Mouse (Mus musculus) limb, embryonic 12.5 days (tissue): ENCODE measurements around the gene Lrrc56. TPM values are rescaled to one million over a fixed set of nuclear protein-coding genes. Genes with fewer than 3 reads are reported as not detected.
A peak's percentile ranks its signal among the peaks of the same experiment; 100 is the strongest.

ENCODE experiments used
- ATAC-seq: fragments of 200-750 bp; cut with Nextera tagmentation; 2 replicates; pipeline ENCODE4 v1.8.0; 2017; ENCODE audit warnings: low read depth, moderate TSS enrichment; ENCODE audit not compliant: insufficient number of reproducible peaks, insufficient read depth, low FRiP score, low TSS enrichment
- H3K27ac ChIP-seq: fragments of 300-500 bp; sonication (generic); 2 replicates; pipeline ENCODE4 v1.5.1; 2016; ENCODE audit warnings: mild to moderate bottlenecking, moderate library complexity
- H3K27me3 ChIP-seq: fragments of 300-500 bp; sonication (generic); 2 replicates; pipeline ENCODE4 v1.6.1; 2016; ENCODE audit warnings: mild to moderate bottlenecking, moderate library complexity
- H3K36me3 ChIP-seq: fragments of 300-500 bp; sonication (generic); 2 replicates; pipeline ENCODE4 v1.6.1; 2016; ENCODE audit warnings: mild to moderate bottlenecking, moderate library complexity
- H3K4me1 ChIP-seq: fragments of 300-500 bp; sonication (generic); replicated peaks from 2 replicates; pipeline ENCODE4 v1.6.1; 2016
- H3K4me2 ChIP-seq: fragments of 300-500 bp; sonication (generic); 2 replicates; pipeline ENCODE4 v1.6.1; 2016; ENCODE audit warnings: mild to moderate bottlenecking, moderate library complexity
- H3K4me3 ChIP-seq: fragments of 300-500 bp; sonication (generic); replicated peaks from 2 replicates; pipeline ENCODE4 v1.5.1; 2016; ENCODE audit warnings: mild to moderate bottlenecking
- H3K9ac ChIP-seq: fragments of 300-500 bp; sonication (generic); replicated peaks from 2 replicates; pipeline ENCODE4 v1.6.1; 2016; ENCODE audit warnings: mild to moderate bottlenecking, moderate library complexity
- H3K9me3 ChIP-seq: fragments of 300-500 bp; sonication (generic); 2 replicates; pipeline ENCODE4 v1.6.1; 2016; ENCODE audit warnings: mild to moderate bottlenecking, moderate library complexity
- WGBS: fragments of 180-500 bp; shearing (Covaris S2); methylation state at CpG from one replicate; pipeline ENCODE4 v1.1.7; 2016; 5-methylcytosine and 5-hydroxymethylcytosine counted together
- polyA plus RNA-seq: library from polyadenylated mRNA; unstranded; fragments of >200 nt; fragmentation: Nextera tagmentation; extraction: Ambion mirVana; gene quantifications from 2 replicates; pipeline ENCODE4 v1.2.1, GENCODE M21; 2016

Lrrc56 gene
- polyA plus RNA-seq = 17.0 and 19.0 TPM in 2 replicates

- Histone ChIP-seq H3K4me1 (peaks cover 20% of the 10 kb centered on the region), H3K36me3 (peaks cover 48% of the 10 kb centered on the region), H3K4me3 (peak within 1 kb of the TSS; percentile 92), H3K4me2 (peak within 1 kb of the TSS; percentile 97), H3K9me3 (no peaks in the 10 kb centered on the region), H3K27ac (peak within 1 kb of the TSS; percentile 85), H3K27me3 (no peaks in the 10 kb centered on the region), H3K9ac (peak within 1 kb of the TSS; percentile 93)
- under 1% methylated on average over 37 of the region's 39 CpGs for WGBS
- ATAC-seq = peak; percentile 90
These were observed at the start of gene Lrrc56, which contains the start of gene Hras for GRCm38 (mm10) chr7:141193948-141194347. TSS of gene Lrrc56 (plus strand) at chr7:141194157. TSS of gene Hras (minus strand) at chr7:141194005.

GRCm38 (mm10) chr7:141144650-141145049 lies 49.3 kb upstream of the Lrrc56 start:
- peaks cover 78% of the 10 kb centered on the region for H3K36me3 ChIP-seq
- H3K27me3 ChIP-seq = no peaks in the 10 kb centered on the region
- WGBS = 88% methylated on average over 3 of the region's 3 CpGs
- ATAC-seq = no peak
- no peaks in the 10 kb centered on the region for H3K4me1 ChIP-seq
- no peak overlapping the region for H3K4me3 ChIP-seq
- no peak overlapping the region for H3K4me2 ChIP-seq
- H3K9ac ChIP-seq = no peak overlapping the region
- H3K9me3 ChIP-seq = no peaks in the 10 kb centered on the region
- no peak overlapping the region for H3K27ac ChIP-seq

DNA sequence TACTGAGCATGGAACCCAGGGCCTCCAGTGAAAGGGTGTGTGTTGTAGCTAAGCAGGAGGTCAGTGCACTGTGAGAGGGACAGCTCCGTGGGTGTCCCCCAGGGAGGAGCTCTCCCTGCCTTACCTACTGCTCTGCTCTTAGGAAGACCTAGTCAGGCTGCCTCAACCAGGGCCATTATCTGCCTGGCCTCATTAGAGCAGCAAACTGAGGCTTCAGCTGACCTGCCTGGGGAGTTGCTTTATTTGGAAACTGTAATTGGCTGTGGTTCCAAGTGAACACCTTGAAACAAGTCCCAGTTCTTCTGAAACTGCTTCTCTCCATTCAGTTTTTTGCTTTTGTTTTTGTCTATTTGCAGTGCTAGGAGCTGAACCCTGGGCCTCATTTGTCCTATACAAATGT lies 48.6 kb upstream of the Lrrc56 start:
- no peaks in the 10 kb centered on the region for H3K4me1 ChIP-seq
- no peak overlapping the region for H3K4me2 ChIP-seq
- H3K27me3 ChIP-seq = no peaks in the 10 kb centered on the region
- no peaks in the 10 kb centered on the region for H3K9me3 ChIP-seq
- H3K36me3 ChIP-seq = peaks cover 76% of the 10 kb centered on the region
- WGBS = 70% methylated on average over 1 of the region's 1 CpGs
- H3K27ac ChIP-seq = no peak overlapping the region
- no peak for ATAC-seq
- H3K9ac ChIP-seq = no peak overlapping the region
- H3K4me3 ChIP-seq = no peak overlapping the region

DNA sequence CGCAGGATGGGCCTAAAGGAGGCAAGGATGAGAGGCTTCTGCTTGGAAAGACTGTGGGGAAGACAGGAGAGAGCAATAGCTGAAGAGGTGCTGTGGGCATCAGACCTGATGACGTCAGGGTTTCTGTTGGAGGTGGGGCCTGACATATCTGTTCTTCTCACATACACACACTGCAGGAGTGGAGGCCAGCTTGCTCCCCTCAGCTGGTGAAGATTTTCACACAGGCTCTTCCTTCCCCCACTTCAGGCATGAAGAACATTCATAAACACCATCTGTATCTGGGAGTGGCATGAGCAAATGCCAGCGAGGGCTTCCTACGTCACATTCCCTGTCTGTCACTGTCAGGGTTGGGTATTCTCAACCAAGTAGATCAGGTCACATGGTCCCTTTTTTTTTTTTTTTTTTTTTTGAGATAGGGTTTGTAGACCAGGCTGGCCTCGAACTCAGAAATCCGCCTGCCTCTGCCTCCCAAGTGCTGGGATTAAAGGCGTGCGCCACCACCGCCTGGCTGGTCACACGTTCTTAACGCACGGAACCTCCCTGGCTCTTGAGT lies 47.8 kb upstream of the Lrrc56 start:
- Histone ChIP-seq H3K4me1 (no peaks in the 10 kb centered on the region), H3K36me3 (peaks cover 79% of the 10 kb centered on the region), H3K27me3 (no peaks in the 10 kb centered on the region), H3K9me3 (no peaks in the 10 kb centered on the region), H3K4me3 (no peak overlapping the region), H3K27ac (no peak overlapping the region), H3K4me2 (no peak overlapping the region), H3K9ac (no peak overlapping the region)
- WGBS = 95% methylated on average over 12 of the region's 12 CpGs
- no peak for ATAC-seq

GRCm38 (mm10) chr7:141147044-141147443 lies 46.9 kb upstream of the Lrrc56 start:
- Histone ChIP-seq H3K4me1 (no peaks in the 10 kb centered on the region), H3K27ac (no peak overlapping the region), H3K27me3 (no peaks in the 10 kb centered on the region), H3K9me3 (no peaks in the 10 kb centered on the region), H3K4me3 (no peak overlapping the region), H3K36me3 (peaks cover 85% of the 10 kb centered on the region), H3K4me2 (no peak overlapping the region), H3K9ac (no peak overlapping the region)
- ATAC-seq = no peak
- 85% methylated on average over 6 of the region's 6 CpGs for WGBS

DNA sequence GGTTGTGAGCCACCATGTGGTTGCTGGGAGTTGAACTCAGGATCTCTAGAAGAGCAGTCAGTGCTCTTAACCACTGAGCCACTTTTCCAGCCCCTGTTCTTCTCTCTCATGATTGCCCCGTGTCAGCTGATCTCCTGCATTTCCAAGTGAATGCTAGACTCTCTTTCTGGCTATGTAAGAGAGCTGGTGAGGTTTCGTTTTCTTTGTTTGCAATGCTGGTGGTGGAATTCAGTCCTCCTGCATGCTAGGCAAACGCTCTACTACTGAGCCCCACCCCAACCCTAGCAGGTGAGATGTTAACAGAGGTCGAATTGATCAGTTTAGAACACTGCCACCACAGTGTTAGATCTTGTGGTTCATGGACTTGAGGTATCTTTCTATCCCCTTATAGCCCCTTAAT lies 45.3 kb upstream of the Lrrc56 start:
- no peak overlapping the region for H3K4me2 ChIP-seq
- no peaks in the 10 kb centered on the region for H3K9me3 ChIP-seq
- H3K4me3 ChIP-seq = no peak overlapping the region
- no peak for ATAC-seq
- H3K4me1 ChIP-seq = no peaks in the 10 kb centered on the region
- H3K27me3 ChIP-seq = no peaks in the 10 kb centered on the region
- 76% methylated on average over 4 of the region's 4 CpGs for WGBS
- peaks cover 82% of the 10 kb centered on the region for H3K36me3 ChIP-seq
- H3K27ac ChIP-seq = no peak overlapping the region
- no peak overlapping the region for H3K9ac ChIP-seq

- no peak for ATAC-seq
- Histone ChIP-seq H3K9ac (no peak overlapping the region), H3K9me3 (0 out of 2 replicates have a peak, but pooled peaks cover 4% of the 10 kb centered on the region), H3K27me3 (no peaks in the 10 kb centered on the region), H3K4me3 (no peak overlapping the region), H3K27ac (no peak overlapping the region), H3K4me2 (no peak overlapping the region), H3K4me1 (no peaks in the 10 kb centered on the region), H3K36me3 (peaks cover 85% of the 10 kb centered on the region)
- 90% methylated on average over 9 of the region's 9 CpGs for WGBS
These were observed 38.6 kb upstream of the Lrrc56 start for GRCm38 (mm10) chr7:141155362-141155761.

- Histone ChIP-seq H3K4me1 (peaks cover 19% of the 10 kb centered on the region), H3K4me2 (no peak overlapping the region), H3K9me3 (no peaks in the 10 kb centered on the region), H3K9ac (no peak overlapping the region), H3K4me3 (no peak overlapping the region), H3K27me3 (no peaks in the 10 kb centered on the region), H3K27ac (no peak overlapping the region), H3K36me3 (peaks cover 66% of the 10 kb centered on the region)
- ATAC-seq = no peak
- 90% methylated on average over 7 of the region's 7 CpGs for WGBS
These were observed 29.6 kb upstream of the Lrrc56 start for GRCm38 (mm10) chr7:141164397-141164796.

DNA sequence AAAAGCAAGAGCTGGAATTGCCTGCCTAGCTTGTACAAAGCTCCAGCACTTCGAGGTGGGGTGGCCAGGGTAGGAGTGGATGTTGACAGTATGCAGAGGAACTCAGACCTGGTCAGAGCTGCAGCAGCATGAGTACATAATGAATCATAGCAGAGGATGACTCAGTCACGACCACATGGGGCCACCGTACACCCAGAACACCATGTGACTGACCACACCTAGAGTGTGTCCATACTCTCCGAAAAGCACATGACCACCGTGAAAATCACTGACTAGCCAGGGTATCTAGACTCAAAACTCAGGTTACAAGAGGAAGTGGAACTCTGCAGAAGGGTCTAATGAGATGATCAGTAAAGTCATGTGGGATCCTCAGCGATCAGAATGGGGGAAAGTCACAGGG lies 29.1 kb upstream of the Lrrc56 start:
- 86% methylated on average over 6 of the region's 6 CpGs for WGBS
- Histone ChIP-seq H3K27me3 (no peaks in the 10 kb centered on the region), H3K27ac (no peak overlapping the region), H3K4me3 (no peak overlapping the region), H3K36me3 (peaks cover 62% of the 10 kb centered on the region), H3K9me3 (no peaks in the 10 kb centered on the region), H3K4me2 (no peak overlapping the region), H3K9ac (no peak overlapping the region), H3K4me1 (peaks cover 19% of the 10 kb centered on the region)
- no peak for ATAC-seq

DNA sequence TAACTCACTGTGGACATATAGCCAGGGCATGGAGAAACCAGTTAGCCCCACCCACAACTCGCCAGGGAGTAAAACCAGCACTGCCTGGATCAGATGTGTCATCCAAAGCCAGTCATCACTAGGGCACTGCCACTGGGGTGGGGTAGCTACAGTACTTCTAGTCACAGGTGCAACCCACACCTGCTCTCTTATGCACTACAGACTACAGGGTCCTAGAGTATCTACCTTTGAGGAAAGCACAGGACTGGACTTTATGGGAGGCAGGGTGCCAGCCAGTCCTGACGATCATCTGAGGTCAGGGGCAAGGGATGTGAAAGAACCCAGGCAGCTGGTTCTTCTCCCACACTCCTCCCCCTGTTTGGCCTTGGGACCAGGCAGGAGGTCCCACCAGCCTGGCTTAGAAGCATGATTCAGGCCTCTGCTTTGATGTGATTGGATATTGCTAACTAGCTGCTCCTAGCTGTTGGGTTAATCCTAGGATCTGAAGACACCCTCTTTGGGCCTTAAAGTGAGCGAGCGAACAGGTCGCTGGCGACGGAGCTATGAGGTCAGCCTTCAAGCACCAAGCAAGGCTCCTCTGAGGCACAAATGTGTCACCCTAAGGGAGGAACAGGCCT lies 25.9 kb upstream of the Lrrc56 start:
- H3K36me3 ChIP-seq = peaks cover 33% of the 10 kb centered on the region
- H3K27me3 ChIP-seq = no peaks in the 10 kb centered on the region
- peaks cover 20% of the 10 kb centered on the region for H3K4me1 ChIP-seq
- no peaks in the 10 kb centered on the region for H3K9me3 ChIP-seq
- peak overlapping the region; percentile 62; the same call in 1 of the 2 replicates for H3K27ac ChIP-seq
- peak overlapping the region; percentile 70 for H3K9ac ChIP-seq
- H3K4me3 ChIP-seq = peak overlapping the region; percentile 45
- WGBS = 14% methylated on average over 7 of the region's 7 CpGs
- 0 out of 2 replicates have a peak, but pooled peaks have one; percentile 7 for ATAC-seq
- peak overlapping the region; percentile 72 for H3K4me2 ChIP-seq

DNA sequence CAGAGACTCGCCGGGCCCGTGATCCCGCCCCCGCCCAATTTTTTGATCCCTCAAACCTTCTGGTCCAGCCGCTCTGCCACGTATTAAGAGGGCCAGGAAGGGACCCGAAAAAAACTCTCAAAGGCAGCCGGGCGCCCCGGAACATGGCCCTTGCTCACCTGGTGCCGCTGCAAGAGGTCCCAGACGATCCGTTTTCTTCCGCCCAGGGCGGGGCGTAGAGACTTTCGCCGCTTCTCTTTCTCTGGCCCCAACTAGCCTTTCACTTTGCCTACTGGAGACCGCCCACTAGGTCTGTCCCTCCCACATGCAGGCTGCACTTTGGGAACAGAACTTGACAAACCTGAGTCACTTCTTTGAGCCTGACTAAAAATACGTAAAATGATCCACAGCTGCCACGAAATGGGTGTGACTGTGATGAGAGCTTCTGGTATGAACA lies 25.4 kb upstream of the Lrrc56 start:
- WGBS = 3% methylated on average over 22 of the region's 22 CpGs
- H3K9me3 ChIP-seq = no peaks in the 10 kb centered on the region
- no peak for ATAC-seq
- H3K36me3 ChIP-seq = peaks cover 28% of the 10 kb centered on the region
- H3K4me1 ChIP-seq = peaks cover 25% of the 10 kb centered on the region
- peak overlapping the region; percentile 70 for H3K9ac ChIP-seq
- H3K27me3 ChIP-seq = no peaks in the 10 kb centered on the region
- H3K4me3 ChIP-seq = peak overlapping the region; percentile 45
- peak overlapping the region; percentile 72 for H3K4me2 ChIP-seq
- peak overlapping the region; percentile 62 for H3K27ac ChIP-seq
